Mouse (Mus musculus): ENCODE data around the gene Mta3.

- no peak for TF ChIP-seq MYOD1 (IDR thresholded peaks at IDR 0.05; ENCODE audit: control insufficient read depth, insufficient read length, low read depth)
- TF ChIP-seq CTCF (IDR thresholded peaks at IDR 0.05; ENCODE audit: control insufficient read depth, insufficient read depth, insufficient read length) = no peak
- no peak for TF ChIP-seq MYOG (IDR thresholded peaks at IDR 0.05; ENCODE audit: control insufficient read depth, extremely low read depth, insufficient read length)
- TF ChIP-seq USF1 (IDR thresholded peaks at IDR 0.05; ENCODE audit: low read depth) = no peak
- TF ChIP-seq MAX (IDR thresholded peaks at IDR 0.05) = no peak
- no peak for TF ChIP-seq CEBPB (IDR thresholded peaks at IDR 0.05; ENCODE audit: low read depth)
These were observed 41.6 kb downstream of the Mta3 start for GRCm38 (mm10) chr17:83747405-83748160.

Data from C2C12 (cell line).